Mouse (Mus musculus) lung, postnatal 0 days (tissue): ENCODE results near the gene Cacna2d3. TPM values are rescaled to one million over a fixed set of nuclear protein-coding genes. Genes with fewer than 3 reads are reported as not detected.

Experiments used
- ATAC-seq: fragments of 200-750 bp; cut with Nextera tagmentation; 2 replicates; pipeline ENCODE4 v1.8.0; 2017; ENCODE audit warnings: moderate library complexity
- DNase-seq: peaks from one replicate; pipeline ENCODE4 v3.0.0-alpha.2; 2016; ENCODE audit warnings: low spot score
- H3K27ac ChIP-seq: fragments of 300-500 bp; sonication (generic); 2 replicates; pipeline ENCODE4 v1.5.1; 2014; ENCODE audit warnings: antibody characterized with exemption, mild to moderate bottlenecking, low read length, mixed read lengths
- H3K27me3 ChIP-seq: fragments of 300-500 bp; sonication (generic); replicated peaks from 2 replicates; pipeline ENCODE4 v1.6.1; 2014; ENCODE audit warnings: low read length, mixed read lengths; ENCODE audit not compliant: insufficient read depth
- H3K36me3 ChIP-seq: fragments of 300-500 bp; sonication (generic); 2 replicates; pipeline ENCODE4 v1.6.1; 2014; ENCODE audit warnings: low read length, mixed read lengths; ENCODE audit not compliant: insufficient read depth
- H3K4me1 ChIP-seq: fragments of 300-500 bp; sonication (generic); 2 replicates; pipeline ENCODE4 v1.6.1; 2014; ENCODE audit warnings: antibody characterized with exemption, low read depth, low read length, mixed read lengths; ENCODE audit not compliant: insufficient read depth
- H3K4me2 ChIP-seq: fragments of 300-500 bp; sonication (generic); replicated peaks from 2 replicates; pipeline ENCODE4 v1.6.1; 2014; ENCODE audit warnings: low read depth, mild to moderate bottlenecking, low read length, moderate library complexity, mixed read lengths
- H3K4me3 ChIP-seq: fragments of 300-500 bp; sonication (generic); 2 replicates; pipeline ENCODE4 v1.5.1; 2014; ENCODE audit warnings: low read depth, low read length
- H3K9ac ChIP-seq: fragments of 300-500 bp; sonication (generic); replicated peaks from 2 replicates; pipeline ENCODE4 v1.6.1; 2014; ENCODE audit warnings: low read depth, mild to moderate bottlenecking
- H3K9me3 ChIP-seq: fragments of 300-500 bp; sonication (generic); 2 replicates; pipeline ENCODE4 v1.6.1; 2016; ENCODE audit warnings: low read length, mixed read lengths
- CTCF ChIP-seq: IDR thresholded peaks from 2 replicates; pipeline ENCODE4 v1.5.1; 2016; ENCODE audit warnings: antibody characterized with exemption, mild to moderate bottlenecking
- EP300 ChIP-seq: IDR thresholded peaks from 2 replicates; pipeline ENCODE4 v1.6.1; 2016; ENCODE audit warnings: antibody characterized with exemption, mild to moderate bottlenecking, control low read depth
- WGBS: fragments of 180-500 bp; shearing (Covaris S2); extraction: QIAGEN DNeasy Blood & Tissue Kit; methylation state at CpG from one replicate; pipeline ENCODE4 v1.1.7; 2014; 5-methylcytosine and 5-hydroxymethylcytosine counted together
- polyA plus RNA-seq: library from polyadenylated mRNA; unstranded; fragments of >200 nt; fragmentation: Nextera tagmentation; extraction: Ambion mirVana; gene quantifications from 2 replicates; pipeline ENCODE4 v1.2.1, GENCODE M21; 2015

Gene Cacna2d3
- polyA plus RNA-seq, 1 experiment from 2014 or later = 0.50 TPM

DNA sequence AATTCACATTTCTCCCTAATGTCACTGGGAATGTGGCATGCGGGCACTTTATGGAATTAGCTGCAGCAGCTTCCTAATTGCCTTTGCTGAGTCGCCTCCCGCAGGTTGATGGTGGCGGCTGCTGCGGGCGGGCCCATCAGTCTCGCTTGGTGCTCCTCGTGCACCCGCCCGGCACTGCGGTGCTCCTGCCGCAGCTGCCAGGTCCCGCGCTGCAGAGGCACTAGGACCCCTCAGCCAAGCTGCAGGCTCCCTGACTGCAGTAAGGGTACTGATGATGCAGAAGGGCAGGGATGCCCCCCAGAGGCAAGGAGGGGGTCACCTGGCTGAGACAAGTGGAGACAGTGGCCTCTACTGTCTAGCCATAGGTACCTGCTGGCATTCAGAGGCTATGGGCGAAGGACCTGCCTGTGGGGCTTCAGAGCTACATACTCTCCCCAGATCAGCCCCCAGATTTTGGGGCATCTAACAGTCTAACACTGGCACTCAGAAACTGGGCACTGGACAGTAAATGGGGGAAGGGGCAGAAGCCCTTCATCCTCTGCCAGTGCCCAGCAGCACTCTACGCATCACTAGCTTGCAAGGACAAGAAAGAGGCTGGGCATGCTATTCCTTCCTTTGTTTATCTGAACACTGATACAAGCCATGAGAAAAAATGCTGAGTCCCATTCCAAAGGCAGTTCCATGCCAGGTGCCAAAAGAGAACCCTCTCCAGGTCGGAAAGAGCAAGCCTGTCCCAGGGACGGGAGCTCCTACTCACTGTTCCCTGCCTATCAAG, 13.9 kb downstream of the Cacna2d3 start:
- DNase-seq (no peak), ATAC-seq (no peak)
- WGBS = 42% methylated on average over 18 of the region's 18 CpGs
- Histone ChIP-seq H3K4me3 (no peak overlapping the region), H3K27ac (no peak overlapping the region), H3K9ac (no peak overlapping the region), H3K27me3 (0 out of 2 replicates have a peak, but pooled peaks cover 10% of the 10 kb centered on the region), H3K4me2 (no peak overlapping the region), H3K36me3 (no peaks in the 10 kb centered on the region), H3K9me3 (no peaks in the 10 kb centered on the region), H3K4me1 (no peaks in the 10 kb centered on the region)
- TF ChIP-seq CTCF = no peak
- TF ChIP-seq EP300 = no peak

DNA sequence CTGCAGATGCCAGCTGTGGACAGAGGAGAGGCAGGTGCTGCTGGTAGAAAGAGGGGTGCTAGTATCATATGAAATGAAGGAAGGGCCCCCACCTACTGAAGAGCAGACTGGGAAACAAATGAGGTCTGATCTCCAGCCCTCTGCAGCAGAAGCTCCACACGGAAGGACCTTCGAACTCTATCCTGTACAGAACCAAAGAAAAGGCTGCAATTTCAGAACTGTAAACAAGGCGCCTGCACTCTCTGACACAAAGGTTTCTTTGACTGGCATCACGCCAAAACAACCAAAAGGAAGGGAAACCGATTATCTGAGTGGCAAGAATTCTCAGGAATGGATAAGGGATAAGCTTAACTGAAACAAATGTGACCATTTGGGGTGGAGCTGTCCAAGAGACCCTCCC, 18.9 kb downstream of the Cacna2d3 start:
- Histone ChIP-seq H3K4me3 (no peak overlapping the region), H3K4me1 (no peaks in the 10 kb centered on the region), H3K27ac (no peak overlapping the region), H3K9me3 (no peaks in the 10 kb centered on the region), H3K9ac (no peak overlapping the region), H3K36me3 (no peaks in the 10 kb centered on the region), H3K4me2 (no peak overlapping the region), H3K27me3 (0 out of 2 replicates have a peak, but pooled peaks cover 9% of the 10 kb centered on the region)
- DNase-seq = no peak
- 32% methylated on average over 5 of the region's 5 CpGs for WGBS
- TF ChIP-seq EP300 (no peak), CTCF (no peak)
- no peak for ATAC-seq

DNA sequence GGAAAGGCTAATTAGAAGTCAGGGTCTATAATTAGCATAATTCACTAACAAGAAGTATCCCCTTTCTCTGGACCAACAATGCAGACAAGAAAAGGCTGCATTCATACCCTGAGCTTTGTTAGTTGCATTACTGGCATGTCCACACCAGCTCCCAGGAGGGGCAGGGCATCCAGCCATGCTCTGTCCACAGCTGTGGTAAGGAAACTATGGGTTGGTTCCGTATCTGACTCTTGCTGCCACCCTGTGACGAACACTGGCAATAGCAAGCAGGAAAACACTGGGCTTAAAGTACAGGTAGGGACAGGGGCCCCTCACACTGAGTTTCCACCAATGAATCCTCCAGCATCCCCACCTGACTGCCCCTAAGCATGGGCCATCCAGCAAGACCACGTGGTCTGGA, 25.5 kb downstream of the Cacna2d3 start:
- H3K4me3 ChIP-seq = no peak overlapping the region
- TF ChIP-seq EP300 (no peak), CTCF (peak; percentile 62)
- H3K4me1 ChIP-seq = no peaks in the 10 kb centered on the region
- H3K36me3 ChIP-seq = no peaks in the 10 kb centered on the region
- H3K9ac ChIP-seq = no peak overlapping the region
- H3K4me2 ChIP-seq = no peak overlapping the region
- no peak overlapping the region for H3K27ac ChIP-seq
- DNase-seq = peak; percentile 24
- no peaks in the 10 kb centered on the region for H3K9me3 ChIP-seq
- no peaks in the 10 kb centered on the region for H3K27me3 ChIP-seq
- 7% methylated on average over 3 of the region's 3 CpGs for WGBS
- no peak for ATAC-seq

DNA sequence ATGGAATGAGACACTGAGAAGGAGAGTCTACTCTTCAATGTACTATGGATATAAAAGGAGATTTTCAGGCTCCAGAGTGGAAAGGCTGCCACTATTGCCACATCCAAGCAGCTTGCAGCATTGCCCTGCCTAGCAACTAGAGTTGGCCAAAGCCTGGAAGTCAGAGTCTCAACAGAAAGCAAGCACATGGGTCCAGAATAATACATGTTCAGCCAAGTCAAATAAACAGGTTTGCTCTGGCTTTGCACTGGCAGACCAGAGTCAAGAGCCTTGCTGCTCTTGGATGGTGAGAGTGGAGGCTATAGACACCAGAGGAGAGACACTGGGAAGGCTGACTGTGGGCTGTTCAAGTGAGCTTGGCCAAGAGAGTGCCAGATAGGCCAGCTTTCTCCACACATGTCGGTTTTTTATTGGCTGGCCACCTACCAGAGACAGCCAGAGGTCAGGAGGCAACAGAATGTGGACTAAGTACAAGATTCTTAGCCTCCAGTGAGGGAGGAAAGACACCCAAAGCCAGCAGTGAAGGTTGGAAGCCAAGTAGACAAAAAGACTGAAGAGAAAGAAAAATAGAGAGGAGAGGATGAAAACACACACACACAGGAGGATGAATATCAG, 49.1 kb downstream of the Cacna2d3 start:
- Histone ChIP-seq H3K9me3 (no peaks in the 10 kb centered on the region), H3K27ac (no peak overlapping the region), H3K4me1 (no peaks in the 10 kb centered on the region), H3K4me2 (no peak overlapping the region), H3K36me3 (no peaks in the 10 kb centered on the region), H3K4me3 (no peak overlapping the region), H3K27me3 (no peaks in the 10 kb centered on the region), H3K9ac (no peak overlapping the region)
- TF ChIP-seq EP300 (no peak), CTCF (no peak)
- 10% methylated on average over 1 of the region's 1 CpGs for WGBS
- no peak for ATAC-seq
- peak; percentile 4 for DNase-seq

DNA sequence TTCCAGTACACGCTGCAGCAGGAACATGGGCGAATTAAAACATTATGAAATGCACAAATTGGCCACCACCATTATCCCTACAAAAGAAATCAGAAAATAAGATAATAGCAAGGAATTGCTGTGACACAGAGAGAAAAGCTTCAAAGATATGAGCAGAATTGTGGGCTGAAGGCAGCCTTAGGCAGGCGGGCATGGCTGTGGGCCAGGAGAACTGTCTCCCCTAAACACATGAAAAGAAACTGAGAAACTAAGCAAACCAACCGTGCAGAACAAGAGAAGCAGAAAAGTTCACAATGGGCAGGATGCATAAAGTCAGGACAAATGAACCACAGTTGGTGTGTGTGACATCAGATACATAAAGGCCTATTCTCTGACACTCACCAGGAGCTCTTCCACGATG, 51.8 kb downstream of the Cacna2d3 start:
- ATAC-seq = no peak
- Histone ChIP-seq H3K36me3 (no peaks in the 10 kb centered on the region), H3K9me3 (no peaks in the 10 kb centered on the region), H3K27ac (no peak overlapping the region), H3K4me1 (no peaks in the 10 kb centered on the region), H3K4me3 (no peak overlapping the region), H3K27me3 (no peaks in the 10 kb centered on the region), H3K9ac (no peak overlapping the region), H3K4me2 (no peak overlapping the region)
- 73% methylated on average over 5 of the region's 5 CpGs for WGBS
- no peak for TF ChIP-seq EP300
- TF ChIP-seq CTCF = no peak
- no peak for DNase-seq

DNA sequence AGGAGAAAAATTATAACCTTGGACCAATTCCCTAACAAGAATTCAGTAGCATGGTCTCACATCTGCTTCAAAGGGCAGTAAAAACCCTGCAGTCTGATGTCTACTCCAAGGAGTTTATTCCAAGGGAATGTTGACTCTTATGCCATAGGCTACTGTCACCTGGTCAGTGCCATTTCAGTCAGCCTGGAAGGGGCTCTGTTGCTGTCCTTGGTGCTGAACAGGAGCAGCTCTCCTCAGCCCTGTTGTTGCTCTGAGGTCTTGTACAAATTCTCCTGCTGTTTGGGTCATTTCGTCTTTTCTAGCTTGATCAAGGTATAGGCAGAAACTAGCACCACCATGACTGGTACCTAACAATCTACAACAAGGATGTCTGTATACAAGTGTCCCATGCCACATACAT, 64.7 kb downstream of the Cacna2d3 start:
- Histone ChIP-seq H3K4me2 (no peak overlapping the region), H3K36me3 (no peaks in the 10 kb centered on the region), H3K4me1 (no peaks in the 10 kb centered on the region), H3K4me3 (no peak overlapping the region), H3K27ac (no peak overlapping the region), H3K27me3 (no peaks in the 10 kb centered on the region), H3K9me3 (no peaks in the 10 kb centered on the region), H3K9ac (no peak overlapping the region)
- DNase-seq (no peak), ATAC-seq (no peak)
- TF ChIP-seq EP300 (no peak), CTCF (no peak)
- 32% methylated on average over 1 of the region's 1 CpGs for WGBS
